Mouse (Mus musculus): ENCODE results near the gene Mgll.
A peak's percentile ranks its signal among the peaks of the same experiment; 100 is the strongest.

Mgll gene

GRCm38 (mm10) chr6:88841781-88842689 is 117.8 kb downstream of the Mgll start, which contains the start of gene Abtb1:
Gene Abtb1 (minus strand): TSS chr6:88841984.
- peak; percentile 98 for DNase-seq (ENCODE audit: extremely low read depth, insufficient read length, low spot score)

- no peak for DNase-seq (ENCODE audit: extremely low read depth, insufficient read length, low spot score)
These were observed 118.5 kb downstream of the Mgll start for GRCm38 (mm10) chr6:88842731-88843151.

- DNase-seq (ENCODE audit: extremely low read depth, insufficient read length, low spot score): no peak
These were observed 119.0 kb downstream of the Mgll start for GRCm38 (mm10) chr6:88843241-88843640.

GRCm38 (mm10) chr6:88843781-88844725 is 119.8 kb downstream of the Mgll start:
- DNase-seq (ENCODE audit: extremely low read depth, insufficient read length, low spot score): no peak

GRCm38 (mm10) chr6:88844901-88845565 is 120.8 kb downstream of the Mgll start:
- no peak for DNase-seq (ENCODE audit: extremely low read depth, insufficient read length, low spot score)

- no peak for DNase-seq (ENCODE audit: extremely low read depth, insufficient read length, low spot score)
These were observed 123.4 kb downstream of the Mgll start for GRCm38 (mm10) chr6:88847571-88847970.

- DNase-seq (ENCODE audit: extremely low read depth, insufficient read length, low spot score): no peak
These were observed 125.1 kb downstream of the Mgll start for GRCm38 (mm10) chr6:88849270-88849669.

GRCm38 (mm10) chr6:88850034-88850433 is 125.8 kb downstream of the Mgll start:
- no peak for DNase-seq (ENCODE audit: extremely low read depth, insufficient read length, low spot score)

- DNase-seq (ENCODE audit: extremely low read depth, insufficient read length, low spot score): no peak
These were observed 130.3 kb downstream of the Mgll start for GRCm38 (mm10) chr6:88854509-88854908.

GRCm38 (mm10) chr6:88855636-88856035 is 131.4 kb downstream of the Mgll start:
- DNase-seq (ENCODE audit: extremely low read depth, insufficient read length, low spot score): no peak

- no peak for DNase-seq (ENCODE audit: extremely low read depth, insufficient read length, low spot score)
These were observed 133.0 kb downstream of the Mgll start for GRCm38 (mm10) chr6:88857249-88857648.

- no peak for DNase-seq (ENCODE audit: extremely low read depth, insufficient read length, low spot score)
These were observed 133.6 kb downstream of the Mgll start for GRCm38 (mm10) chr6:88857830-88858229.

- DNase-seq (ENCODE audit: extremely low read depth, insufficient read length, low spot score): no peak
These were observed 134.1 kb downstream of the Mgll start for GRCm38 (mm10) chr6:88858341-88858740.

- peak; percentile 55 for DNase-seq (ENCODE audit: extremely low read depth, insufficient read length, low spot score)
These were observed 136.7 kb downstream of the Mgll start for GRCm38 (mm10) chr6:88860914-88861313.

- DNase-seq (ENCODE audit: extremely low read depth, insufficient read length, low spot score): no peak
These were observed 141.5 kb downstream of the Mgll start for GRCm38 (mm10) chr6:88865704-88866103.

GRCm38 (mm10) chr6:88869459-88869858 is 145.2 kb downstream of the Mgll start:
- DNase-seq (ENCODE audit: extremely low read depth, insufficient read length, low spot score): peak; percentile 65

- no peak for DNase-seq (ENCODE audit: extremely low read depth, insufficient read length, low spot score)
These were observed 146.4 kb downstream of the Mgll start for GRCm38 (mm10) chr6:88870594-88870993.

GRCm38 (mm10) chr6:88871546-88871945 is 147.3 kb downstream of the Mgll start:
- no peak for DNase-seq (ENCODE audit: extremely low read depth, insufficient read length, low spot score)

GRCm38 (mm10) chr6:88872811-88873210 is 148.6 kb downstream of the Mgll start:
- DNase-seq (ENCODE audit: extremely low read depth, insufficient read length, low spot score): no peak

- no peak for DNase-seq (ENCODE audit: extremely low read depth, insufficient read length, low spot score)
These were observed 150.0 kb downstream of the Mgll start for GRCm38 (mm10) chr6:88873965-88874867.
